8 mouse cellular contexts compared by ENCODE assay signal in the genomic region with DNA sequence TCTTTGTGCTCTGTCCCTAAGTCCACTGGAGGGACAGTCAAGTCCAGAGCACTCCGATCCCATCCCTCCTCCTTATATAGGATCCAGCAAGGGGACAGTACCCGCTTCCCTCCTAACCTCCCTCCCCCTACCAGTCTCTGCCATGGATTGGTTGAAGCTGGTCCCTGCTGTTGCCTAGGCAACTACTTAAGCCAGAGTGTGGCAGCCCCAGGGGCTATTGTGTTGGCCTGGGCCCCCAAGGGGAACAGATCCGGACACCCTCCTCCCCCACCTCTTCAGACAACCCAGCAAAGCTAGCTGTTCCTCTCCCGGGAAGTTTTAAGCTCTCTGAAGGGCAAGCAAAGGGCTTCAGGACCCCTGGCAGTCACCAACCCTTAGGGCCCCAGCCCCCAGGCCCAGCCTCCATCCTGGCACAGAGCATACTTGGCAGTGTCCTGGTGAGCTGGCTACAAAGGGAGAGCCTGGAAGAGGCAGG. TPM values are rescaled to one million over a fixed set of nuclear protein-coding genes. Genes with fewer than 3 reads are reported as not detected.
DNase-seq lines count a peak whose midpoint lies in the region; ATAC-seq and TF ChIP-seq lines count a peak whose summit lies in the region.

A gene (minus strand): TSS at position 98 of the 475 bp plus-strand sequence.

- peak within 1 kb of the TSS; percentile 44 for H3K4me3 ChIP-seq in heart, embryonic 11.5 days (ENCODE audit: low read depth, low read length)
- H3K4me3 ChIP-seq in bone marrow macrophage, adult 2 months (ENCODE audit: insufficient read depth, low read length) = peak within 1 kb of the TSS; percentile 48
- peak within 1 kb of the TSS; percentile 53 for H3K4me3 ChIP-seq in forebrain, embryonic 13.5 days
- H3K4me3 ChIP-seq in myocyte = no peak within 1 kb of the TSS

- no peak for DNase-seq in heart, postnatal 14 days
- peak; percentile 64 to 68 for DNase-seq in layer of hippocampus, postnatal 36 days
- DNase-seq in gastrocnemius, postnatal 36 days = no peak

- H3K27ac ChIP-seq in heart, embryonic 11.5 days (ENCODE audit: low read depth, low read length) = no peak within 1 kb of the TSS
- no peak within 1 kb of the TSS for H3K27ac ChIP-seq in bone marrow macrophage, adult 2 months (ENCODE audit: insufficient read depth, low read depth, low read length)
- peak within 1 kb of the TSS; percentile 99 for H3K27ac ChIP-seq in forebrain, embryonic 13.5 days

- H3K4me1 ChIP-seq in heart, embryonic 11.5 days (ENCODE audit: control insufficient read depth, insufficient read depth, low read length) = peaks cover 17% of the 10 kb centered on the region; the same call in 1 of the 2 replicates
- H3K4me1 ChIP-seq in bone marrow macrophage, adult 2 months (ENCODE audit: control insufficient read depth, insufficient read depth, low read length) = peaks cover 13% of the 10 kb centered on the region
- H3K4me1 ChIP-seq in forebrain, embryonic 13.5 days = peaks cover 64% of the 10 kb centered on the region

- ATAC-seq in heart, embryonic 11.5 days (replicated peaks; ENCODE audit: insufficient number of reproducible peaks, low FRiP score, low TSS enrichment) = no peak
- ATAC-seq in forebrain, embryonic 13.5 days = peak; percentile 84
- no peak for ATAC-seq in megakaryocyte progenitor cell, adult 5-6 weeks (replicated peaks; ENCODE audit: poor library complexity)

- 9% methylated on average over 4 of the region's 4 CpGs for WGBS in heart, embryonic 11.5 days (ENCODE audit: insufficient replicate concordance)
- 0% methylated on average over 4 of the region's 4 CpGs for WGBS in forebrain, embryonic 13.5 days

- peak within 1 kb of the TSS; percentile 28; the same call in 1 of the 2 replicates for H3K9ac ChIP-seq in heart, embryonic 11.5 days (ENCODE audit: low read depth, low read length)
- peak within 1 kb of the TSS; percentile 64 for H3K9ac ChIP-seq in forebrain, embryonic 13.5 days

- TF ChIP-seq POLR2A in bone marrow macrophage, adult 2 months (IDR thresholded peaks at IDR 0.05; ENCODE audit: borderline replicate concordance, low read depth, low read length) = no peak
- TF ChIP-seq POLR2A in myocyte (IDR thresholded peaks at IDR 0.05; ENCODE audit: insufficient read length, low read depth) = no peak

- no peak for TF ChIP-seq CTCF in bone marrow macrophage, adult 2 months (IDR thresholded peaks at IDR 0.05; ENCODE audit: low read depth, low read length)

- intact Hi-C loops in heart, postnatal 14 days (cut with DNase I) = no loop called here
- intact Hi-C loops in gastrocnemius, postnatal 36 days (cut with DNase I) = no loop called here

- H3K9me3 ChIP-seq in heart, embryonic 11.5 days (replicated peaks; ENCODE audit: control insufficient read depth, low read length) = no peaks in the 10 kb centered on the region
- no peaks in the 10 kb centered on the region for H3K9me3 ChIP-seq in forebrain, embryonic 13.5 days (replicated peaks)

- H3K79me2 ChIP-seq in myocyte (ENCODE audit: control insufficient read depth, insufficient read depth) = no peaks in the 10 kb centered on the region

- H3K4me2 ChIP-seq in heart, embryonic 11.5 days = peak within 1 kb of the TSS; percentile 76
- peak within 1 kb of the TSS; percentile 85 for H3K4me2 ChIP-seq in forebrain, embryonic 13.5 days
- H3K4me2 ChIP-seq in myocyte (ENCODE audit: low read depth) = peak within 1 kb of the TSS; percentile 75

- no peaks in the 10 kb centered on the region for H3K36me3 ChIP-seq in heart, embryonic 11.5 days (ENCODE audit: control insufficient read depth, insufficient read depth, low read length)
- no peaks in the 10 kb centered on the region for H3K36me3 ChIP-seq in forebrain, embryonic 13.5 days (ENCODE audit: poor library complexity, severe bottlenecking)
- no peaks in the 10 kb centered on the region for H3K36me3 ChIP-seq in myocyte (ENCODE audit: control insufficient read depth, insufficient read depth)

- peaks cover 40% of the 10 kb centered on the region for H3K27me3 ChIP-seq in heart, embryonic 11.5 days (ENCODE audit: control insufficient read depth, insufficient read depth, low read length)
- H3K27me3 ChIP-seq in forebrain, embryonic 13.5 days = peaks cover 13% of the 10 kb centered on the region
- H3K27me3 ChIP-seq in myocyte (ENCODE audit: control insufficient read depth, insufficient read depth, insufficient read length) = no peaks in the 10 kb centered on the region

- H3ac ChIP-seq in myocyte (ENCODE audit: control insufficient read depth, insufficient read length) = no peak within 1 kb of the TSS

TF ChIP-seq in myocyte, 11 proteins besides CTCF, POLR2A, EP300 and RAD21:
- TF ChIP-seq MAX (IDR thresholded peaks at IDR 0.05; ENCODE audit: low read depth) (no peak), USF1 (IDR thresholded peaks at IDR 0.05; ENCODE audit: low read depth) (no peak), CEBPB (IDR thresholded peaks at IDR 0.05; ENCODE audit: insufficient read depth, poor library complexity, severe bottlenecking) (no peak), SRF (IDR thresholded peaks at IDR 0.05; ENCODE audit: control insufficient read depth, insufficient read length, low read depth) (no peak), POLR2AphosphoS2 (IDR thresholded peaks at IDR 0.05; ENCODE audit: insufficient read length, low read depth) (no peak), TCF12 (IDR thresholded peaks at IDR 0.05; ENCODE audit: insufficient read depth, poor library complexity, severe bottlenecking) (no peak), MYOG (IDR thresholded peaks at IDR 0.05; ENCODE audit: control insufficient read depth in 1 of 3, insufficient read depth in 1 of 3, insufficient read length in 2 of 3, low read depth in 2 of 3) (no peak), REST (IDR thresholded peaks at IDR 0.05; ENCODE audit: insufficient read depth, insufficient read length) (no peak), E2F4 (IDR thresholded peaks at IDR 0.05; ENCODE audit: insufficient read depth) (no peak), TCF3 (IDR thresholded peaks at IDR 0.05; ENCODE audit: insufficient read length, low read depth) (no peak), MYOD1 (IDR thresholded peaks at IDR 0.05; ENCODE audit: control insufficient read depth in 1 of 3, insufficient read length in 2 of 3, low read depth in 2 of 3) (no peak)

RNA-seq across cellular contexts. Expression of the gene that starts here (rescaled TPM):
- 0.09 TPM in 1 of 2 replicates, not detected in the other for polyA plus RNA-seq in heart, embryonic 11.5 days (2014; fragmentation: Nextera tagmentation; extraction: Ambion mirVana)
- under 1 TPM in 1 of 2 experiments, not detected in 1; 0.12 TPM for total RNA-seq in heart, postnatal 14 days (2021)
- not detected in 2 replicates for polyA plus RNA-seq in bone marrow macrophage, adult 2 months (2012; ENCODE audit: insufficient read depth, insufficient read length, missing spikeins)
- polyA plus RNA-seq in forebrain, embryonic 13.5 days (2015; fragmentation: Nextera tagmentation; extraction: Ambion mirVana) = 25.8 and 27.1 TPM in 2 replicates
- 10 to 100 TPM; 24.1 to 24.6 TPM for total RNA-seq in layer of hippocampus, postnatal 36 days (2021)
- 34.0 TPM for polyA plus RNA-seq in myocyte (2012; fragmentation: generic; extraction: Trizol)
- under 1 TPM in 1 of 2 experiments, not detected in 1; 0.28 TPM for total RNA-seq in gastrocnemius, postnatal 36 days (2021)
- total RNA-seq in megakaryocyte progenitor cell, adult 5-6 weeks (2015) = not detected in 2 replicates
- not detected in 2 replicates for total RNA-seq in megakaryocyte progenitor cell, adult 5-6 weeks (2017)

Comparison
In these comparisons a context has a peak if more than half of its experiments do, and no peak if none do; other contexts are left out.
1. RNA of the gene that starts here (total RNA-seq): 24.1 to 24.6 TPM in layer of hippocampus, postnatal 36 days; 0.28 TPM in gastrocnemius, postnatal 36 days, 0.12 TPM in heart, postnatal 14 days and not detected in megakaryocyte progenitor cell, adult 5-6 weeks; every median in the first group is over 10 times any median in the second.
2. RNA of the gene that starts here (polyA plus RNA-seq): 34.0 TPM in myocyte (single experiment) and 25.8 to 27.1 TPM in forebrain, embryonic 13.5 days; 0.09 TPM in heart, embryonic 11.5 days and not detected in bone marrow macrophage, adult 2 months; every median in the first group is over 10 times any median in the second.
3. DNase-seq: peak in layer of hippocampus, postnatal 36 days (2 of 2); none in heart, postnatal 14 days (0 of 2) and gastrocnemius, postnatal 36 days (0 of 2).
4. Peak in every context shown above with its lines, with median percentiles within 50 percentile points of each other: H3K4me2 ChIP-seq.